Mouse (Mus musculus) mesoderm, embryonic 11.5 days (tissue): ENCODE measurements around the gene Scarb1.

ENCODE experiments used
- DNase-seq: peaks from one replicate; pipeline ENCODE4 v3.0.0-alpha.2; 2012; ENCODE audit warnings: low read depth, low spot score

Gene Scarb1

GRCm38 (mm10) chr5:125305229-125306081, 35.4 kb downstream of the Scarb1 start:
- no peak for DNase-seq

GRCm38 (mm10) chr5:125304245-125304856, 36.5 kb downstream of the Scarb1 start:
- DNase-seq: peak; percentile 83

- DNase-seq: no peak
These were observed 37.8 kb downstream of the Scarb1 start for GRCm38 (mm10) chr5:125303055-125303454.

GRCm38 (mm10) chr5:125298234-125298633, 42.7 kb downstream of the Scarb1 start:
- DNase-seq: no peak

- no peak for DNase-seq
These were observed 43.7 kb downstream of the Scarb1 start for GRCm38 (mm10) chr5:125297171-125297570.

GRCm38 (mm10) chr5:125292951-125293350, 47.9 kb downstream of the Scarb1 start:
- DNase-seq: no peak

GRCm38 (mm10) chr5:125291895-125292294, 49.0 kb downstream of the Scarb1 start:
- DNase-seq: no peak

- DNase-seq: no peak
These were observed 49.5 kb downstream of the Scarb1 start for GRCm38 (mm10) chr5:125291387-125291786.

GRCm38 (mm10) chr5:125287053-125287655, 53.7 kb downstream of the Scarb1 start:
- DNase-seq: no peak

GRCm38 (mm10) chr5:125286090-125286489, 54.8 kb downstream of the Scarb1 start:
- DNase-seq: no peak

- peak; percentile 76 for DNase-seq
These were observed 56.9 kb downstream of the Scarb1 start for GRCm38 (mm10) chr5:125283748-125284640.

- no peak for DNase-seq
These were observed 61.7 kb downstream of the Scarb1 start for GRCm38 (mm10) chr5:125279216-125279615.

- no peak for DNase-seq
These were observed 62.6 kb downstream of the Scarb1 start for GRCm38 (mm10) chr5:125278314-125278713.

GRCm38 (mm10) chr5:125277313-125277712, 63.6 kb downstream of the Scarb1 start:
- no peak for DNase-seq

GRCm38 (mm10) chr5:125276765-125277164, 64.1 kb downstream of the Scarb1 start:
- no peak for DNase-seq

- DNase-seq: no peak
These were observed 65.6 kb downstream of the Scarb1 start for GRCm38 (mm10) chr5:125275315-125275714.

GRCm38 (mm10) chr5:125274773-125275172, 66.1 kb downstream of the Scarb1 start:
- no peak for DNase-seq

- DNase-seq: no peak
These were observed 66.7 kb downstream of the Scarb1 start for GRCm38 (mm10) chr5:125274182-125274581.

GRCm38 (mm10) chr5:125273666-125274109, 67.2 kb downstream of the Scarb1 start:
- DNase-seq: no peak

GRCm38 (mm10) chr5:125272231-125272988, 68.5 kb downstream of the Scarb1 start:
- no peak for DNase-seq
